Mouse (Mus musculus) yolk sac, embryonic 10.5 days (tissue): ENCODE results near the gene Hhat.

Experiments
- DNase-seq: peaks from one replicate; pipeline ENCODE4 v3.0.0-alpha.2; 2017; ENCODE audit warnings: low spot score

Gene Hhat

DNA sequence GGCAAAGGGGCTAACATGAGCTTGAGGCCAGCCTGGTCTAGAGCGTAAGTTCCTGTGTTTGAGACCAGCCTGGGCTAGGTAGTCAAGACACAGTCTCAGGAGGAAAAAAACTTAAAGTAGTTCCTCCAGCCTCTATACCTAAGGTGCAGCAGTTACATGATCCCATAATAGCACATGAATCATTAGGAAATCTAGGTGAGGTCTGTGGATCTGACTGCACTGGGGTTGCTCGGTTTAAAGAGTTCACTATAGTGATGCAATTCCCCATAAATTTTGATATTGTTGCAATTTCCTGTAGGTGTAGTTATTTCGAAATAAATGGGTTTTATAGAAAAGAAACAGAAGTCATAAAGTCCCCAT lies 26.2 kb downstream of the Hhat start:
- DNase-seq: no peak

DNA sequence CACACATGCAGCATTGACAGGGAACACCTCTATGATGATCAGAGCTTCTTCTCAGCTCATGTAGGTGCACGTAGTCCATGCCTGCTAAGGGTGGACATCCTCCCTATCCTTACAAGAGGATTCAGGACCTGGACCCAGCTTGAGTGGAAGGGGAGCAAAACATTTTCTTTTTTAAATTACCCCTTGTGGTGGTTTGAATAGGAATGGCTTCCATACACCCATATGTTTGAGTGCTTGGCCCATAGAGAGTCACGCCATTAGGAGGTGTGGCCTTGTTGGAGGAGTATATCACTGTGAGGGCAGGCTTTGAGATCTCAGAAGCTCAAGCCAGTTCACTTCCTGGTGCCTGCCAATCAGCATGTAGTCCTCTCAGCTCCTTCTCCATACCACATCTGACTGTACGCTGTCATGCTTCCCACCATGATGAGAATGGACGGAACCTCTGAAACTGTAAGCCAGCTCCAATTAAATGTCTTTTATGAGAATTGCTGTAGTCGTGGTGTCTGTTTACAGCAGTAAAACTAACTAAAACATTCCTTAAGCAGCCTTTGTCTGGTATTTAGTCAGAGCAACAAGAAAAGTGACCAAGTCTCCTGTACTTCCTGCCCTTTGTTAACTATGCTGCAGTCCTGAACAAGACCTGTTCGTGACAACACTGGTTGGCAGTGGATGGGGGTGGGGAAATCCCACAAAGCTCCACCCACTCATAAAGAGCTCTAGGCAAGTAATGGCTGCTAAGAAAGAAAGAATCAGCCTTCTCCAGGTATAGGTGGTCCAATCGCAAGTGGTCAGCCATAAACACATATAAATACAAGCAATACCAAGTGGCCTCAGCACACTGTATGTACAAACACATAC lies 28.4 kb downstream of the Hhat start:
- DNase-seq: no peak

GRCm38 (mm10) chr1:192741896-192742295 lies 29.1 kb downstream of the Hhat start:
- DNase-seq: no peak

DNA sequence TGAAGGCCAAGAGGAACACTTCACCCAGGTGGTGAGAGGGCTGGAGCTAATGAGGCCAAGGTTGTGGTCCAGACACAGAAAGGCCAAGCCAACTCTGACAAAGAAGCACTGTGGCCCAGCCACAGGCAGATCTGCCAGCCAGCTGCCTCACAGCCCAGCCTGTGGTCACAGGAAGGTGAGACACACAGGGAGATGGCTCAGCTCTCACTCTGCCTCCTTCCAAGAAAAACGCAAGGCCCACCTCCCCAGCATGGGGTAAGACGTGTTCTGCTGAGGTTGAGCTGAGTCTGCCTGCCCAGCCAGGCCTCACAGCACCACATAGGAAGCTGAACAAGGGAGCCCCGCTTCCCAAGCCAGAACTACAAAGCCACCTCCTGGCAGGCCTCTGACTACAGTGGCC lies 34.5 kb downstream of the Hhat start:
- no peak for DNase-seq

DNA sequence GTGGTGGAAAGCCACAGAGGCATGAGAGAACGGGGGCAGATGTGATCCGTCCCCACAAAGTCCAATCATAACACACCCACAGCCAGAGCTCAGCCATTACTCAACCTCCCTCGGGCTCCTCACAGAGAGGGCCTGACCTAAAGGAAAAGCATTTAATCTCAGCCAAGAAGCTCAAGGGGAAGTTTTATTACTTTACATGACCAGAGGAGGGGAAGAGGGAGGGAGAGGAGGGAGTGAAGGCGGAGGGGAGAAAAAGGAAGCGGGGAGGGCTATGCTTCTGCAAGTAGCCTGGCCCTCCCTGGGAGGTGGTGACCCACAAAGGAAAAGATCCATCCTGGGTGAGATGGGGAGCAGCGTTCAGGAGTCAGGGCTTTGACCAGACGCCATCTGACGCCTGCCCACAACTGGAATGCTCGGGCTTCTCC lies 35.0 kb downstream of the Hhat start:
- DNase-seq: no peak

DNA sequence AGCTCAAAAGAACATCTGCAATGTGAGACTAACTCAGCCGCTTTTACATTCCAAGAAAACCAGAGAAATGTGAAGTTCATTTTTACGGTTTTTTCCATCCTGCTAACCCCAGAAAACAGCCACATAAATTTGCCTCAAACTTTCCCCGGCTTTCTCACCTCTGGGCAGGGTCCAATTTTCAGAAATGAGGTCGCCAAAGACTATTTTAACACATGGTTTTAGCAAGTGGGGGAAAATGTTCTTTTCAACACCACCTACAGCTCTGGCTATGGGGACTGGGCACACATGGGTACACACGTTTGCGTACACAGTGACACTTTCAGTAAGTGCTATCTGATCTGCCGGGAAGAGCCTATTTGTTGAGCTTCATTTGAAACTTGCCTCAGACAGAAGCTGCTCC lies 40.5 kb downstream of the Hhat start:
- DNase-seq: no peak

- no peak for DNase-seq
Measured at GRCm38 (mm10) chr1:192726996-192727624, 43.9 kb downstream of the Hhat start.

GRCm38 (mm10) chr1:192722147-192722546 lies 48.9 kb downstream of the Hhat start:
- peak; percentile 49 for DNase-seq

DNA sequence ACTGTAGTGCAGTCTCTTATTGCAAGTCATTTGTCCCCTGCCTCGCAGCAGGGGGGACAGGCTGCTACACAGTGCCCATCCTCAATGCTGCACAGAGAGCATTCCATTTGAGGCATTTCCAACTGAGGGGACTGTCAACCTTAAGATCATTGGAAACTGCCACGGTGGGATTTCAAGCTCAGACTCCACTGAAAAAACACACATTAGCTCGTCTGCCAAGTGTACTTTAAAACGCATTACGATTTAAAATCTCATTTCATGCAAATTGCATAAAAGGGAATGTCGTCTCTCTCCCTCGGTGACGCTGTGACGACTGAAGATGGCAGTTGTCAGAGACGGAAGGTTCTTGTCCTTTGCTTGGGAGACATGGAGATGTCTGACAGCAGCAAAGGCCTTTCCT lies 50.9 kb downstream of the Hhat start:
- DNase-seq: no peak

GRCm38 (mm10) chr1:192711779-192712348 lies 59.2 kb downstream of the Hhat start:
- DNase-seq: no peak

DNA sequence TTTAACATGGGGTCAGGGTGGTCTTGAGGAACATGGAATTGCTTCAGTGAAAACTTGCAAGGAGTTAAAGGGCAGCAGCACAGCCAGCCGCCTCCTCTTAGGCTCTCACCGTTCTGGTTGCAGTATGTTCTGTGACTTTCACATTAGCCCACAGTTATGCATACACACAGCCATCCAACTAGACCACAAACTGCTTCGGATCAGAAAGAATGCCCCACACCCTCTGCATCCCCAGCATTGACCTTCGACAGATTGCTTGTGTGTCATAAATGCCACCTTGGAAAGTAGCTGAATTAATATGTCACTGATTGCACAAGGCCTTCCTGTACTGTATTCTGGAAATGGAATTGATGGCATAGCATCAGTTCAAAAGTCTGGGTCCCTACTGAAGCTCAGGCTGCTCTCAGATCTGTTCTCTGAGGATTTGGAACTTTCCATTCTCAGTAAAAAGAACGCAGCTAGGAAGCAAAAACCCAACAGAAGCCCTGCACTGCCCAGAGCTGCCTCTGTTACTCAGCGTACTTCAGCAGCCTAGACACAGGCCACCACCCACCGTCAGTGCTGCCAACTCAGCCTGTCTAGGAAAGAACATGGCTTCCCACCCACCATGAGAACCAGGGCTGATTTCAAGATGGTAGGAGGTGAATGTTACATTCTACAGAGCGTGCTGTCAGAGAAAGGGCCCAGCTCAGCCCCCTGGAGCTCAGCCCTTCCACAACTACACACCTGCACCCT lies 70.5 kb downstream of the Hhat start:
- DNase-seq: no peak

- DNase-seq: no peak
Measured at GRCm38 (mm10) chr1:192699101-192699500, 71.9 kb downstream of the Hhat start.

DNA sequence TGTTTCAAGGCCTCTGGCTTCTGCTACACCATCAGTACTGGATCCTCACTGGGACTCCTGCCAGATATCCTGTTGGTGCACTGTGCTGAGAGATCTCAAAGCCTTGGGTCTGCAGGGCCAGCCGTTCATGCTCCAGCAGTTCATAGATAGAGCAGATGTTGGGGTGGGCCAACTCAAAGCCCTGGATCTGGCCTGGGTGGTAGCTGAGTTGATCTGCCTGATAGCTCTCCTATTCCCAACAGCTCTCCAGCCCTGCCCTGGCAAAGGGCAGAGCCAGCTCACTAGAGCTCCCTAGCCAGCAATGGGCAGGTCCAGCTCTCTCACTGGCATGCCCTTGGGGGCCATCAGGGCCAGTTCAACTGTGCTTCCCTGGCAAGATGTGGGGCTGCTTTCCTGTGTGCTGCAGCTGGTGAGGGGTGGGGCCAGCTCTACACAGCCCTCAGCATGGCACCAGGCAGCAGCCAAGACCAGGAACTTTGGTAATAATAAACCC lies 74.6 kb downstream of the Hhat start:
- DNase-seq: no peak

- DNase-seq: no peak
Measured at GRCm38 (mm10) chr1:192693644-192694043, 77.4 kb downstream of the Hhat start.

DNA sequence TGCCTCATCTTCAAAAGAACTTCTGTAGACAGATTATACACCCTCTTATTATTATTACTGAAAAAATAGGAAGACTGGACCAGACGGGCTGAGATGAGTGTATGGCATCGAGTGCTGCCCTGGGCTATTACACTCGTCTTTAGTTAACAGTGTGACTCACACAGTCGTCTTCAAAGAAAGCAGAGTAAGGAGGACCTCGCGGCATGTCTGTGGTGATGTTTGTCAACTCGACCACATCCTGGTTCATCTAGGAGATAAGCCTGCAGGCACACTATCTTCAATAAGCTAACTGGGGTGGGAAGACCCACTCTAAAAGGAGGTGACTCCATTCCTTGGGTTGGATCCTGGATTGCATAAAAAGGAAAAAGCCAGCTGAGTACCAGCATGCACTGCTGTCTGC lies 78.0 kb downstream of the Hhat start:
- no peak for DNase-seq

DNA sequence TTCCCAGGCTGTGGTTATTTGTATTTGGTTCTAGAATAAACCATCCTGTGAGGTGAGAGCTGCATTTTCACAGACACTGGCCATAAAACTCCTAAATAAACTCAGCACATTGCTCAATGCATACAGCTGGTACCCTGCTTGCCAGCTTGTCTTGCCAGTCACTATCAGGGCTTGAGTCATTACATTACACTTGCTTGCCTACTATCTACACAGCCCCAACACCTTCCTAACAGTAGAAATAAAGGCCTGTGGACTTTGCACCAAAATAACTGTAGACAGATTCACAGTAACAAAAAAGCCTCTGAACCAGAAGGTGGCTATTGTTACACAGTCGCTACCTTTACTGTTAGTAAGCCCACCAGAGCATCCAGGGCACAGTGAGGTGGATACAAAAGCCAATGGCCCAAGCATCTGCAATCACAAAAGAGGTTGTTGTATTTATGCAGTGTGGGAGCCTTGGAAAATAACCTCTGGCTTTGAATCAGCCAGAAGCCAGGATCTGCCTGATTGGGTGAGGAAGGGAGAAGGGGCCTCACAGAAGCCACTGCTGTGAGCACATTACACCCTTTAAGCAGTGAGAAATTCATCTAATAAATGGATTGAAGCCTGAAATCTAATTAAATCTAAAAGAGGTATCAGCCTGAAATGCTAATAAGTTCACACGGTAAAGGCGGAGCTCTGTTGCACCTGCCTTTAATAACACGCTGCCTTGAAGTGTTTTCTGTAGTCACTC lies 88.6 kb downstream of the Hhat start:
- no peak for DNase-seq

GRCm38 (mm10) chr1:192677236-192677635 lies 93.8 kb downstream of the Hhat start:
- DNase-seq: no peak

DNA sequence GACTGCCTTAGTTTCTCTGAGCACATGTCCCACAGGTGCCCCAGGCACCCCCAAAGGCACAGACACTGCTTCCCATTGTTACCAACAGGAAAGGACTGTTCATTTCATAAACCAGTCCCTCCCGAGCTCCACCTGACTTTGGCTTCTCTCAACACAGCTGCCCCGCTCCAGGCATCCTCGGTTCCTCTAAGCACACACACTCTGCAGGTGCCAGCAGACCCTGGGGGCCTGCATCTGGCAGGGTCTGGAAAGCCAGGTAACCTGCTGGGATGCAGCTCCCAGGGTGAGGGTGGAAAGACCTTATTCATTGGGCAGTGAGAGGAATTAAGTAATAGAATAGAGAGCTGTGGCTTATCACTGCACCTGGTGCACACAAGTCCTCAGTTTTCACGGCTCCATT lies 107.4 kb downstream of the Hhat start:
- DNase-seq: no peak

GRCm38 (mm10) chr1:192663092-192663491 lies 107.9 kb downstream of the Hhat start:
- no peak for DNase-seq

GRCm38 (mm10) chr1:192661612-192662011 lies 109.4 kb downstream of the Hhat start:
- no peak for DNase-seq

- DNase-seq: no peak
Measured at GRCm38 (mm10) chr1:192657417-192657816, 113.6 kb downstream of the Hhat start.
